8 mouse cellular contexts compared by ENCODE assay signal in the genomic region with DNA sequence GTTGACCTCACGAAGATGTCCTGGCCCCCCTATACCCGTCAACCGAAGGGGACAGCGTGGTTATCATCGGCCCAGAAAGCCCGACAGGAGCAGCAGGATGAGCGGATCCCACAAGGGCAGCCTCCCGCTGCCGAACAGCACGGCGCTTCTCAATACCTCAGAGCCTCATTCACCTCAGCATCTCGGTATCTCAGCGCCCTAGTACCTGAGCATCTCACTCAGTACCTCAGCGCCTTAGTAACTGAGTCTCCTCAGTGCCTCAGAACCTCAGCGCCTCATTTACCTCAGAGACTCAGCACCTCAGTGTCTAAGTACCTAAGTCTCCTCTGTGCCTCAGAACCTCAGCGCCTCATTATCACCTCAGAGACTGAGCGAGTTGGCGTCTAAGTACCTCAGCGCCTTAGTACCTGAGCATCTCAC. TPM values are rescaled to one million over a fixed set of nuclear protein-coding genes. Genes with fewer than 3 reads are reported as not detected.
DNase-seq lines count a peak whose midpoint lies in the region; ATAC-seq and TF ChIP-seq lines count a peak whose summit lies in the region.

No protein-coding gene starts in this region.

- peak overlapping the region; percentile 62 for H3K4me3 ChIP-seq in kidney, embryonic 16.5 days (ENCODE audit: low read length)
- peak overlapping the region; percentile 71 for H3K4me3 ChIP-seq in bone marrow macrophage, adult 2 months (ENCODE audit: insufficient read depth, low read length)
- peak overlapping the region; percentile 77 for H3K4me3 ChIP-seq in embryonic facial prominence, embryonic 11.5 days (ENCODE audit: low read depth, low read length)
- H3K4me3 ChIP-seq in intestine, postnatal 0 days (ENCODE audit: low read depth, low read length): peak overlapping the region; percentile 57
- peak overlapping the region; percentile 71 for H3K4me3 ChIP-seq in neural tube, embryonic 13.5 days

- no peaks in the 10 kb centered on the region for H3K36me3 ChIP-seq in kidney, embryonic 16.5 days (ENCODE audit: insufficient read depth, low read length)
- H3K36me3 ChIP-seq in embryonic facial prominence, embryonic 11.5 days (replicated peaks; ENCODE audit: control insufficient read depth, insufficient read depth, low read depth, low read length): no peaks in the 10 kb centered on the region
- no peaks in the 10 kb centered on the region for H3K36me3 ChIP-seq in intestine, postnatal 0 days (ENCODE audit: control insufficient read depth, insufficient read depth)
- H3K36me3 ChIP-seq in neural tube, embryonic 13.5 days: no peaks in the 10 kb centered on the region

- no peaks in the 10 kb centered on the region; the same call in 1 of the 2 replicates for H3K27me3 ChIP-seq in kidney, embryonic 16.5 days (ENCODE audit: insufficient read depth, low read length)
- H3K27me3 ChIP-seq in embryonic facial prominence, embryonic 11.5 days (ENCODE audit: control insufficient read depth, insufficient read depth, low read length): no peaks in the 10 kb centered on the region
- H3K27me3 ChIP-seq in intestine, postnatal 0 days (replicated peaks; ENCODE audit: control insufficient read depth, insufficient read depth, low read length): no peaks in the 10 kb centered on the region
- H3K27me3 ChIP-seq in neural tube, embryonic 13.5 days: no peaks in the 10 kb centered on the region

- H3K27ac ChIP-seq in kidney, embryonic 16.5 days (ENCODE audit: low read length): no peak overlapping the region
- no peak overlapping the region for H3K27ac ChIP-seq in bone marrow macrophage, adult 2 months (ENCODE audit: insufficient read depth, low read depth, low read length)
- no peak overlapping the region for H3K27ac ChIP-seq in embryonic facial prominence, embryonic 11.5 days (replicated peaks; ENCODE audit: low read depth, low read length)
- H3K27ac ChIP-seq in intestine, postnatal 0 days (ENCODE audit: low read depth, low read length): no peak overlapping the region
- H3K27ac ChIP-seq in neural tube, embryonic 13.5 days (replicated peaks): peak overlapping the region; percentile 75

- peak overlapping the region; percentile 57 for H3K9ac ChIP-seq in kidney, embryonic 16.5 days (replicated peaks; ENCODE audit: low read length)
- peak overlapping the region; percentile 59 for H3K9ac ChIP-seq in embryonic facial prominence, embryonic 11.5 days (replicated peaks; ENCODE audit: low read length)
- 0 out of 2 replicates have a peak overlapping the region, but pooled peaks have one; percentile 8 for H3K9ac ChIP-seq in intestine, postnatal 0 days (ENCODE audit: low read depth, low read length)
- peak overlapping the region; percentile 89 for H3K9ac ChIP-seq in neural tube, embryonic 13.5 days

- TF ChIP-seq CTCF in bone marrow macrophage, adult 2 months (IDR thresholded peaks at IDR 0.05; ENCODE audit: low read depth, low read length): no peak
- TF ChIP-seq CTCF in intestine, postnatal 0 days (IDR thresholded peaks at IDR 0.05; ENCODE audit: low read depth): no peak

- no peak for TF ChIP-seq POLR2A in bone marrow macrophage, adult 2 months (IDR thresholded peaks at IDR 0.05; ENCODE audit: borderline replicate concordance, low read depth, low read length)

- no peak for ATAC-seq in kidney, embryonic 16.5 days (ENCODE audit: low FRiP score, low TSS enrichment)
- ATAC-seq in embryonic facial prominence, embryonic 11.5 days (replicated peaks; ENCODE audit: insufficient number of reproducible peaks, low FRiP score, low TSS enrichment, low read depth): no peak
- ATAC-seq in intestine, postnatal 0 days: 0 out of 2 replicates have a peak, but pooled peaks have one; percentile 1
- ATAC-seq in neural tube, embryonic 13.5 days (ENCODE audit: low read depth): no peak

- H3K9me3 ChIP-seq in kidney, embryonic 16.5 days (ENCODE audit: low read length): no peaks in the 10 kb centered on the region
- H3K9me3 ChIP-seq in embryonic facial prominence, embryonic 11.5 days (replicated peaks; ENCODE audit: control insufficient read depth, low read length): no peaks in the 10 kb centered on the region
- no peaks in the 10 kb centered on the region for H3K9me3 ChIP-seq in intestine, postnatal 0 days (ENCODE audit: control insufficient read depth)
- H3K9me3 ChIP-seq in neural tube, embryonic 13.5 days: no peaks in the 10 kb centered on the region

- no peak for DNase-seq in kidney, adult 8-10 months
- DNase-seq in embryonic facial prominence, embryonic 11.5 days (ENCODE audit: low spot score): peak; percentile 14
- no peak for DNase-seq in left cerebral cortex, adult 9 months (ENCODE audit: low spot score in 2 of 2)
- no peak for DNase-seq in spleen, adult 12 weeks (ENCODE audit: low spot score)

- WGBS in kidney, embryonic 16.5 days: 2% methylated on average over 19 of the region's 19 CpGs
- WGBS in embryonic facial prominence, embryonic 11.5 days: under 1% methylated on average over 19 of the region's 19 CpGs
- under 1% methylated on average over 19 of the region's 19 CpGs for WGBS in intestine, postnatal 0 days
- under 1% methylated on average over 19 of the region's 19 CpGs for WGBS in neural tube, embryonic 13.5 days

- H3K4me1 ChIP-seq in kidney, embryonic 16.5 days (ENCODE audit: insufficient read depth, low read length): no peaks in the 10 kb centered on the region
- H3K4me1 ChIP-seq in bone marrow macrophage, adult 2 months (ENCODE audit: control insufficient read depth, insufficient read depth, low read length): no peaks in the 10 kb centered on the region
- H3K4me1 ChIP-seq in embryonic facial prominence, embryonic 11.5 days (ENCODE audit: control insufficient read depth, insufficient read depth, low read length): no peaks in the 10 kb centered on the region
- no peaks in the 10 kb centered on the region for H3K4me1 ChIP-seq in intestine, postnatal 0 days (replicated peaks; ENCODE audit: control insufficient read depth, insufficient read depth, low read length)
- H3K4me1 ChIP-seq in neural tube, embryonic 13.5 days (replicated peaks): peaks cover 13% of the 10 kb centered on the region

- H3K4me2 ChIP-seq in kidney, embryonic 16.5 days (replicated peaks; ENCODE audit: low read depth, low read length): peak overlapping the region; percentile 84
- H3K4me2 ChIP-seq in embryonic facial prominence, embryonic 11.5 days (ENCODE audit: low read depth, low read length): peak overlapping the region; percentile 87
- H3K4me2 ChIP-seq in intestine, postnatal 0 days (replicated peaks; ENCODE audit: low read depth): peak overlapping the region; percentile 88
- H3K4me2 ChIP-seq in neural tube, embryonic 13.5 days: peak overlapping the region; percentile 91

RNA-seq across cellular contexts. Expression of a gene that starts 0.6 kb away (rescaled TPM):
- polyA plus RNA-seq in kidney, embryonic 16.5 days (2015; fragmentation: Nextera tagmentation; extraction: Ambion mirVana): 1.5 and 2.2 TPM in 2 replicates
- polyA plus RNA-seq in bone marrow macrophage, adult 2 months (2012; ENCODE audit: insufficient read depth, insufficient read length, missing spikeins): not detected in 2 replicates
- polyA plus RNA-seq in embryonic facial prominence, embryonic 11.5 days (2014; fragmentation: Nextera tagmentation; extraction: Ambion mirVana): 5.1 and 5.9 TPM in 2 replicates
- polyA plus RNA-seq in intestine, postnatal 0 days (2015; fragmentation: Nextera tagmentation; extraction: Ambion mirVana): 0.73 and 0.75 TPM in 2 replicates
- 5.6 and 6.5 TPM in 2 replicates for polyA plus RNA-seq in neural tube, embryonic 13.5 days (2015; fragmentation: Nextera tagmentation; extraction: Ambion mirVana)

Comparison
In these comparisons a context has a peak if more than half of its experiments do, and no peak if none do; other contexts are left out.
1. H3K9ac ChIP-seq: peak in every context shown above with its lines; median percentile 89 in neural tube, embryonic 13.5 days; 59 in embryonic facial prominence, embryonic 11.5 days; 57 in kidney, embryonic 16.5 days; 8 in intestine, postnatal 0 days.